Mouse (Mus musculus): Measurements from ENCODE around the gene Sgpl1. TPM values are rescaled to one million over a fixed set of nuclear protein-coding genes. Genes with fewer than 3 reads are reported as not detected.

The Sgpl1 gene
- total RNA-seq (2012; rRNA removed) = 103 and 109 TPM in 2 replicates

- in situ Hi-C loops (cut with MboI; ENCODE audit: low sequenced_read_pairs in 2 of 2, unreplicated experiment in 2 of 2) = loop anchor here in 1 of 2 experiments (10.0 kb wide), 1 partner anchor 323 kb away; no protein-coding TSS in a partner anchor
- TF ChIP-seq MAFK (IDR thresholded peaks at IDR 0.05; ENCODE audit: insufficient read depth, low read depth, low read length) = no peak
- peak; percentile 52; the same call in 1 of the 2 replicates for TF ChIP-seq CHD2 (IDR thresholded peaks at IDR 0.05; ENCODE audit: low read depth, low read length)
- no peak for TF ChIP-seq ZC3H11A (IDR thresholded peaks at IDR 0.05; ENCODE audit: borderline replicate concordance, low read depth, low read length)
- TF ChIP-seq ZNF384 (IDR thresholded peaks at IDR 0.05; ENCODE audit: low read depth, low read length) = no peak
- TF ChIP-seq HCFC1 (IDR thresholded peaks at IDR 0.05; ENCODE audit: borderline replicate concordance, insufficient read depth, low read length) = peak; percentile 50; the same call in 1 of the 2 replicates
- DNase-seq (ENCODE audit: low read depth, low spot score) = peak; percentile 81
Observed at GRCm38 (mm10) chr10:61147157-61148040, at the start of gene Sgpl1. TSS of gene Sgpl1 (minus strand) at chr10:61147703.

GRCm38 (mm10) chr10:61195718-61196291 is 48.3 kb upstream of the Sgpl1 start:
- no peak for DNase-seq (ENCODE audit: low read depth, low spot score)
- no peaks in the 10 kb centered on the region for H3K9me3 ChIP-seq (ENCODE audit: control insufficient read depth, insufficient read depth, low read depth, low read length)
- H3K36me3 ChIP-seq (ENCODE audit: control insufficient read depth, insufficient read depth, low read length, poor library complexity, severe bottlenecking) = 0 out of 2 replicates have a peak, but pooled peaks cover 2% of the 10 kb centered on the region
- in situ Hi-C loops (cut with MboI; ENCODE audit: low sequenced_read_pairs in 2 of 2, unreplicated experiment in 2 of 2) = loop anchor here (5.0 to 10.0 kb wide), 2 partner anchors 136 to 139 kb away; no protein-coding TSS in a partner anchor
- no peak overlapping the region for H3K27ac ChIP-seq (ENCODE audit: insufficient read depth, low read depth, low read length, poor library complexity, severe bottlenecking)
- TF ChIP-seq ZC3H11A (IDR thresholded peaks at IDR 0.05; ENCODE audit: borderline replicate concordance, low read depth, low read length) (no peak), ZNF384 (IDR thresholded peaks at IDR 0.05; ENCODE audit: low read depth, low read length) (no peak), CHD2 (IDR thresholded peaks at IDR 0.05; ENCODE audit: low read depth, low read length) (no peak), HCFC1 (IDR thresholded peaks at IDR 0.05; ENCODE audit: borderline replicate concordance, insufficient read depth, low read length) (no peak), MAFK (IDR thresholded peaks at IDR 0.05; ENCODE audit: insufficient read depth, low read depth, low read length) (no peak)
- H3K4me1 ChIP-seq (ENCODE audit: control insufficient read depth in 2 of 2, insufficient read depth in 2 of 2, low read length in 2 of 2, poor library complexity in 1 of 2) = peaks cover 7 to 8% of the 10 kb centered on the region in 2 experiments
- no peak overlapping the region for H3K9ac ChIP-seq (ENCODE audit: insufficient read depth, low read depth, low read length, poor library complexity, severe bottlenecking)
- H3K4me3 ChIP-seq (ENCODE audit: insufficient read depth in 1 of 2, low read depth in 1 of 2, low read length in 2 of 2, poor library complexity in 1 of 2, severe bottlenecking in 1 of 2) = no peak overlapping the region

More at GRCm38 (mm10) chr10:61147157-61148040, at the start of gene Sgpl1:
- H3K4me3 ChIP-seq (ENCODE audit: insufficient read depth in 1 of 2, low read depth in 1 of 2, low read length in 2 of 2, poor library complexity in 1 of 2, severe bottlenecking in 1 of 2) = peak within 1 kb of the TSS; percentile 85 to 86
- peak within 1 kb of the TSS; percentile 89 for H3K27ac ChIP-seq (ENCODE audit: insufficient read depth, low read depth, low read length, poor library complexity, severe bottlenecking)
- no peaks in the 10 kb centered on the region for H3K9me3 ChIP-seq (ENCODE audit: control insufficient read depth, insufficient read depth, low read depth, low read length)
- H3K9ac ChIP-seq (ENCODE audit: insufficient read depth, low read depth, low read length, poor library complexity, severe bottlenecking) = peak within 1 kb of the TSS; percentile 83
- H3K36me3 ChIP-seq (ENCODE audit: control insufficient read depth, insufficient read depth, low read length, poor library complexity, severe bottlenecking) = no peaks in the 10 kb centered on the region
- H3K4me1 ChIP-seq (ENCODE audit: control insufficient read depth in 2 of 2, insufficient read depth in 2 of 2, low read length in 2 of 2, poor library complexity in 1 of 2) = no peaks in the 10 kb centered on the region; a peak in 1 of 4 replicates

GRCm38 (mm10) chr10:61195216-61195615 is 47.7 kb upstream of the Sgpl1 start:
- no peak for TF ChIP-seq ZC3H11A (IDR thresholded peaks at IDR 0.05; ENCODE audit: borderline replicate concordance, low read depth, low read length)
- no peak for TF ChIP-seq CHD2 (IDR thresholded peaks at IDR 0.05; ENCODE audit: low read depth, low read length)
- TF ChIP-seq ZNF384 (IDR thresholded peaks at IDR 0.05; ENCODE audit: low read depth, low read length) = no peak
- no peak for TF ChIP-seq MAFK (IDR thresholded peaks at IDR 0.05; ENCODE audit: insufficient read depth, low read depth, low read length)
- TF ChIP-seq HCFC1 (IDR thresholded peaks at IDR 0.05; ENCODE audit: borderline replicate concordance, insufficient read depth, low read length) = no peak
- Histone ChIP-seq H3K4me3 (ENCODE audit: insufficient read depth in 1 of 2, low read depth in 1 of 2, low read length in 2 of 2, poor library complexity in 1 of 2, severe bottlenecking in 1 of 2) (no peak overlapping the region), H3K9me3 (ENCODE audit: control insufficient read depth, insufficient read depth, low read depth, low read length) (no peaks in the 10 kb centered on the region), H3K36me3 (ENCODE audit: control insufficient read depth, insufficient read depth, low read length, poor library complexity, severe bottlenecking) (0 out of 2 replicates have a peak, but pooled peaks cover 2% of the 10 kb centered on the region), H3K9ac (ENCODE audit: insufficient read depth, low read depth, low read length, poor library complexity, severe bottlenecking) (no peak overlapping the region), H3K4me1 (ENCODE audit: control insufficient read depth in 2 of 2, insufficient read depth in 2 of 2, low read length in 2 of 2, poor library complexity in 1 of 2) (peaks cover 5 to 6% of the 10 kb centered on the region in 2 experiments), H3K27ac (ENCODE audit: insufficient read depth, low read depth, low read length, poor library complexity, severe bottlenecking) (no peak overlapping the region)
- in situ Hi-C loops (cut with MboI; ENCODE audit: low sequenced_read_pairs in 2 of 2, unreplicated experiment in 2 of 2) = loop anchor here (5.0 to 10.0 kb wide), 2 partner anchors 137 to 140 kb away; no protein-coding TSS in a partner anchor
- no peak for DNase-seq (ENCODE audit: low read depth, low spot score)

GRCm38 (mm10) chr10:61194611-61195010 is 47.1 kb upstream of the Sgpl1 start:
- Histone ChIP-seq H3K36me3 (ENCODE audit: control insufficient read depth, insufficient read depth, low read length, poor library complexity, severe bottlenecking) (0 out of 2 replicates have a peak, but pooled peaks cover 2% of the 10 kb centered on the region), H3K4me1 (ENCODE audit: control insufficient read depth in 2 of 2, insufficient read depth in 2 of 2, low read length in 2 of 2, poor library complexity in 1 of 2) (peaks cover 0 to under 1% of the 10 kb centered on the region in 2 experiments; a peak in 2 of 4 replicates), H3K9me3 (ENCODE audit: control insufficient read depth, insufficient read depth, low read depth, low read length) (no peaks in the 10 kb centered on the region), H3K4me3 (ENCODE audit: insufficient read depth in 1 of 2, low read depth in 1 of 2, low read length in 2 of 2, poor library complexity in 1 of 2, severe bottlenecking in 1 of 2) (no peak overlapping the region), H3K27ac (ENCODE audit: insufficient read depth, low read depth, low read length, poor library complexity, severe bottlenecking) (no peak overlapping the region), H3K9ac (ENCODE audit: insufficient read depth, low read depth, low read length, poor library complexity, severe bottlenecking) (no peak overlapping the region)
- in situ Hi-C loops (cut with MboI; ENCODE audit: low sequenced_read_pairs in 2 of 2, unreplicated experiment in 2 of 2) = loop anchor here (5.0 to 10.0 kb wide), 2 partner anchors 138 to 140 kb away; no protein-coding TSS in a partner anchor
- DNase-seq (ENCODE audit: low read depth, low spot score) = no peak
- TF ChIP-seq MAFK (IDR thresholded peaks at IDR 0.05; ENCODE audit: insufficient read depth, low read depth, low read length) = no peak
- no peak for TF ChIP-seq ZC3H11A (IDR thresholded peaks at IDR 0.05; ENCODE audit: borderline replicate concordance, low read depth, low read length)

Measured in ES-E14 (cell line).